Mouse (Mus musculus) MEL (cell line): ENCODE data around the gene Galnt18.

Experiments
- BHLHE40 ChIP-seq: IDR thresholded peaks from 2 replicates; pipeline ENCODE4 v1.6.1; 2012; ENCODE audit warnings: low read depth, mild to moderate bottlenecking, inconsistent platforms, low read length, improper control_type of control experiment, borderline replicate concordance
- CTCF ChIP-seq, 3 experiments: IDR thresholded peaks in 2 of 3; conservative IDR thresholded peaks in 1 of 3; 2 replicates each; pipeline ENCODE4 v1.5.1; 2011 to 2012; ENCODE audit warnings: low read length in 3 of 3, low read depth in 2 of 3, mild to moderate bottlenecking in 2 of 3, improper control_type of control experiment in 1 of 3, inconsistent platforms in 1 of 3, mixed read lengths in 1 of 3, moderate library complexity in 1 of 3; ENCODE audit not compliant: control insufficient read depth in 1 of 3, insufficient read depth in 1 of 3, poor library complexity in 1 of 3, severe bottlenecking in 1 of 3
- EP300 ChIP-seq, 2 experiments: IDR thresholded peaks; 2 replicates each; pipeline ENCODE4 v1.6.1; 2011; ENCODE audit warnings: improper control_type of control experiment in 2 of 2, low read length in 2 of 2, low read depth in 1 of 2, mild to moderate bottlenecking in 1 of 2
- MAZ ChIP-seq: IDR thresholded peaks from 2 replicates; pipeline ENCODE4 v1.6.1; 2012; ENCODE audit warnings: low read depth, mild to moderate bottlenecking, inconsistent platforms, low read length, improper control_type of control experiment
- MYC ChIP-seq: IDR thresholded peaks from 2 replicates; pipeline ENCODE4 v1.6.1; 2011; ENCODE audit warnings: low read depth, mild to moderate bottlenecking, low read length, improper control_type of control experiment, moderate library complexity
- POLR2A ChIP-seq, 2 experiments: IDR thresholded peaks; 2 replicates each; pipeline ENCODE4 v1.6.1; 2011 to 2012; ENCODE audit warnings: low read length in 2 of 2, mild to moderate bottlenecking in 2 of 2, control low read depth in 1 of 2, improper control_type of control experiment in 1 of 2, low read depth in 1 of 2, moderate library complexity in 1 of 2; ENCODE audit not compliant: control insufficient read depth in 1 of 2, insufficient read depth in 1 of 2, poor library complexity in 1 of 2
- POLR2AphosphoS5 ChIP-seq: IDR thresholded peaks from 2 replicates; pipeline ENCODE4 v1.6.1; 2012; ENCODE audit warnings: low read depth, borderline replicate concordance, mild to moderate bottlenecking, inconsistent platforms, low read length, moderate library complexity, mixed read lengths
- RAD21 ChIP-seq: IDR thresholded peaks from 2 replicates; pipeline ENCODE4 v1.6.1; 2011; ENCODE audit warnings: mild to moderate bottlenecking, low read depth, low read length, improper control_type of control experiment
- SIN3A ChIP-seq: IDR thresholded peaks from 2 replicates; pipeline ENCODE4 v1.6.1; 2012; ENCODE audit warnings: low read length, improper control_type of control experiment, inconsistent platforms
- TCF12 ChIP-seq: IDR thresholded peaks from 2 replicates; pipeline ENCODE4 v1.6.1; 2014; ENCODE audit warnings: low read depth, mild to moderate bottlenecking, inconsistent platforms, low read length, improper control_type of control experiment, moderate library complexity
- ZC3H11A ChIP-seq: IDR thresholded peaks from 2 replicates; pipeline ENCODE4 v1.6.1; 2012; ENCODE audit warnings: low read depth, mild to moderate bottlenecking, inconsistent platforms, low read length, improper control_type of control experiment
- ZNF384 ChIP-seq: IDR thresholded peaks from 2 replicates; pipeline ENCODE4 v1.6.1; 2012; ENCODE audit warnings: low read depth, mild to moderate bottlenecking, inconsistent platforms, low read length, improper control_type of control experiment

DNA sequence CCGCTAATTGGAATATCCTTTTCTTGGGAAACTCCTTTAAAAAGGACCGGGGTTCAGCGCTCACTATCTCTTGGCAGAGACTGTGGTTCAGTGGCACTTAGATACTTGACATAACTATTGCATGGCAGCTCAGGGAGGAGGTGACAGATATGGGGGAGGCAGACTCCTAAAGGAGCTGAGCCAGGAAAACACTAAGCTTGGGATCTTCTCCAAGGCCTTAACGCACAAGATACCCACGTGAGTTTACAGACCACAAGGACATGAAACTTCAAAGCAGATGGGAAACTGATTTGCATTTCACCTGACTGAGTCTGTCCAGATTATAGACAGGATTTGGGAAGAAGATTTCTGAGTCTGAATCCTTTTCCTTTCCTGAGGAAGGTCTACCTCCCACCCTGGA, 141.3 kb downstream of the Galnt18 start:
- TF ChIP-seq CTCF (IDR thresholded peaks at IDR 0.05 in 2 of 3, conservative IDR thresholded peaks at IDR 0.05 in 1 of 3; ENCODE audit: control insufficient read depth in 1 of 3, insufficient read depth in 1 of 3, low read depth in 2 of 3, low read length in 3 of 3, poor library complexity in 1 of 3, severe bottlenecking in 1 of 3) (no peak), MYC (no peak), MAZ (no peak), EP300 (IDR thresholded peaks at IDR 0.05; ENCODE audit: low read depth in 1 of 2, low read length in 2 of 2) (no peak), POLR2A (IDR thresholded peaks at IDR 0.05; ENCODE audit: control insufficient read depth in 1 of 2, insufficient read depth in 1 of 2, low read depth in 1 of 2, low read length in 2 of 2, poor library complexity in 1 of 2) (no peak), RAD21 (no peak), ZC3H11A (no peak), SIN3A (no peak), TCF12 (no peak), ZNF384 (no peak), POLR2AphosphoS5 (no peak), BHLHE40 (no peak)
